Mouse (Mus musculus) hindbrain, embryonic 14.5 days (tissue): ENCODE data around the gene Krtcap3. TPM values are rescaled to one million over a fixed set of nuclear protein-coding genes. Genes with fewer than 3 reads are reported as not detected.

Source experiments
- ATAC-seq: fragments of 200-750 bp; cut with Nextera tagmentation; 2 replicates; pipeline ENCODE4 v1.8.0; 2017; ENCODE audit warnings: moderate number of reproducible peaks, mild to moderate bottlenecking, moderate TSS enrichment, moderate library complexity; ENCODE audit not compliant: low FRiP score
- DNase-seq: peaks from one replicate; pipeline ENCODE4 v3.0.0-alpha.2; 2015; ENCODE audit warnings: low spot score
- H3K27ac ChIP-seq: fragments of 300-500 bp; sonication (generic); 2 replicates; pipeline ENCODE4 v1.5.1; 2014; ENCODE audit warnings: mild to moderate bottlenecking, moderate library complexity
- H3K27me3 ChIP-seq: fragments of 300-500 bp; sonication (generic); 2 replicates; pipeline ENCODE4 v1.6.1; 2014; ENCODE audit warnings: mild to moderate bottlenecking, low read length, mixed read lengths; ENCODE audit not compliant: control insufficient read depth, insufficient read depth
- H3K36me3 ChIP-seq: fragments of 300-500 bp; sonication (generic); replicated peaks from 2 replicates; pipeline ENCODE4 v1.6.1; 2014; ENCODE audit not compliant: control insufficient read depth, insufficient read depth
- H3K4me1 ChIP-seq: fragments of 300-500 bp; sonication (generic); replicated peaks from 2 replicates; pipeline ENCODE4 v1.6.1; 2014; ENCODE audit warnings: antibody characterized with exemption, low read length, mixed read lengths; ENCODE audit not compliant: control insufficient read depth, insufficient read depth
- H3K4me2 ChIP-seq: fragments of 300-500 bp; sonication (generic); replicated peaks from 2 replicates; pipeline ENCODE4 v1.6.1; 2014; ENCODE audit warnings: mild to moderate bottlenecking, moderate library complexity
- H3K4me3 ChIP-seq: fragments of 300-500 bp; sonication (generic); replicated peaks from 2 replicates; pipeline ENCODE4 v1.5.1; 2014; ENCODE audit warnings: mild to moderate bottlenecking, low read length
- H3K9ac ChIP-seq: fragments of 300-500 bp; sonication (generic); 2 replicates; pipeline ENCODE4 v1.6.1; 2014
- H3K9me3 ChIP-seq: fragments of 300-500 bp; sonication (generic); 2 replicates; pipeline ENCODE4 v1.6.1; 2016; ENCODE audit warnings: low read length; ENCODE audit not compliant: control insufficient read depth
- WGBS: fragments of 180-500 bp; shearing (Covaris S2); extraction: QIAGEN DNeasy Blood & Tissue Kit; methylation state at CpG from one replicate; pipeline ENCODE4 v1.1.7; 2014; 5-methylcytosine and 5-hydroxymethylcytosine counted together
- polyA plus RNA-seq: library from polyadenylated mRNA; unstranded; fragments of >200 nt; fragmentation: Nextera tagmentation; extraction: Ambion mirVana; gene quantifications from 2 replicates; pipeline ENCODE4 v1.2.1, GENCODE M21; 2014

The Krtcap3 gene
- polyA plus RNA-seq, 1 experiment from 2014 or later: 2.9 TPM

DNA sequence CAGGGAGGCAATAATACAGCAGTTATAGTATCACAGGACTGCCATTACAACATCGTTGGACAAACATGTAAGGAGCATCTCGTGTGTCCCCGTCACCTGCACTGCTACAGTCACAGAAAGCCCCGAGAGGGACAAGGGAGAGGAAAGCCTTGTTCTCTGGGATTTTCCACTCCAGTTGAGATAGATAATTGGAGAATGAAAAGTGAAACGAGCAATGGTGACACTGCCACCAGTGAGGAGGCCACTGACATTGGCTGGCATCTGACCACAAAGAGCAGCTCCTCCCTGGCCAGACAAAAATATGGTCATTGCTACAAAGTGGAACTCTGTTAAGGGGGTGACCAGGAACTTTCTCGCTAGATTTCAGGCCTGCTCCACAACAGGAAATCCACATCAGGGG is 16.2 kb downstream of the Krtcap3 start:
- no peak for ATAC-seq

DNA sequence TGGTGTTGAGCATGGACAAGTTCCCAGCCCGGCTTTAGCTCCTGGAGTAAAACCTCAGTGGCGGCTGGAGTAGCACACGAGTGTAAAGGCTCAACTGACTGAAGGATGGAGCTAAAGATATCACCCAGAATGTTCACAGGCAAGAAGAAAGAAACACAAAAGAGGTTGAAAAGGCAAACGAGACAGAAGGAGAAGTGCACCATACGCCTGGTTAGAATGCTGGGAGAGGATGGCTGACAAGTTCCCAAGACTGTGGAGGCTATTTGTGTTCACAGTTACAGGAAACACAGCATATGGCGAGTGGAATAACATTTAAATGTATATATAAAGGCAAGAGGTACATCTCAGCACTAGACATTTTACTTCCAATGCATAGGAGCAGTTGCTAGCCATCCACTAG is 21.5 kb downstream of the Krtcap3 start:
- 89% methylated on average over 6 of the region's 6 CpGs for WGBS
- Histone ChIP-seq H3K36me3 (peaks cover 93% of the 10 kb centered on the region), H3K9me3 (no peaks in the 10 kb centered on the region)

More for the DNA sequence above, 16.2 kb downstream of the Krtcap3 start:
- WGBS: 56% methylated on average over 6 of the region's 6 CpGs
- H3K27me3 ChIP-seq: no peaks in the 10 kb centered on the region
- peaks cover 94% of the 10 kb centered on the region for H3K36me3 ChIP-seq
- H3K9me3 ChIP-seq: no peaks in the 10 kb centered on the region
- H3K4me3 ChIP-seq: no peak overlapping the region
- no peak overlapping the region for H3K27ac ChIP-seq
- no peak overlapping the region for H3K4me2 ChIP-seq
- no peak overlapping the region for H3K9ac ChIP-seq
- no peaks in the 10 kb centered on the region for H3K4me1 ChIP-seq
- DNase-seq: no peak

DNA sequence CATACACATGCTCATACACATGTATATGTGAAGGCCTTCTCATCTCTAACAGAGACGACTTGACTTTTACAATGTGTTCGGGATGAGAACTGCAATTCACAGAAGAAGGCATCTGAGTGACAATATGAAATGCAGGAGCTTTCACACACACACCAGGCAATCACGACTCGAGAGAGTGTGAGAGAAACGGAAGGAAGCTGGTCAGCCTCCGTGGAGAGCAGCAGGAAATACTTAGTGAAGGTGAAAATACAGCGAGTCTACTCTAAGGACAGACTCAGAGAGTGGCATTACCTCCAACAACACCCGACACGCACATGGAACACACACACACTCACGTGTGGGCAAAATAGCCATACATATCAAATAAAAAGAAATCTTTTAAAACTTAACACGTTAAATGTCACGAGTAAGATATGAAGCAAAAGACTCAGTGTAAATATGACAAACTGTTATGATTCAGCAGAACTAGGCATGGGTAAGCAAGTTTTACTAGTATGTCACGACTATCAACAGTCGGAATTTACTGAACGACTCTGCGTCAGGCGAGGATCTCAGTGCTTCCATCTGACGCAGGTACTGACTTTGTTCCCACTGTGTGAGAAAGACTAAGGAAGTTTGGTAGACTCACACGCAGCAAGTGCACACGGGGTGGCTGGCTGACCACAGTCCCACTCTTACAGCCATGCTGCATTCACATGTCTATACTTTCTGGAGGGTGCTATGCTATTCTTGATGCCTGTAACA is 27.9 kb downstream of the Krtcap3 start:
- Histone ChIP-seq H3K4me1 (no peaks in the 10 kb centered on the region), H3K9ac (no peak overlapping the region), H3K36me3 (peaks cover 98% of the 10 kb centered on the region), H3K27ac (no peak overlapping the region), H3K4me2 (no peak overlapping the region), H3K9me3 (no peaks in the 10 kb centered on the region), H3K4me3 (no peak overlapping the region), H3K27me3 (no peaks in the 10 kb centered on the region)
- 89% methylated on average over 20 of the region's 20 CpGs for WGBS
- DNase-seq (no peak), ATAC-seq (no peak)

More for the DNA sequence above, 21.5 kb downstream of the Krtcap3 start:
- Histone ChIP-seq H3K27ac (no peak overlapping the region), H3K4me1 (no peaks in the 10 kb centered on the region), H3K27me3 (no peaks in the 10 kb centered on the region), H3K4me2 (no peak overlapping the region), H3K9ac (no peak overlapping the region), H3K4me3 (no peak overlapping the region)
- DNase-seq (no peak), ATAC-seq (no peak)

DNA sequence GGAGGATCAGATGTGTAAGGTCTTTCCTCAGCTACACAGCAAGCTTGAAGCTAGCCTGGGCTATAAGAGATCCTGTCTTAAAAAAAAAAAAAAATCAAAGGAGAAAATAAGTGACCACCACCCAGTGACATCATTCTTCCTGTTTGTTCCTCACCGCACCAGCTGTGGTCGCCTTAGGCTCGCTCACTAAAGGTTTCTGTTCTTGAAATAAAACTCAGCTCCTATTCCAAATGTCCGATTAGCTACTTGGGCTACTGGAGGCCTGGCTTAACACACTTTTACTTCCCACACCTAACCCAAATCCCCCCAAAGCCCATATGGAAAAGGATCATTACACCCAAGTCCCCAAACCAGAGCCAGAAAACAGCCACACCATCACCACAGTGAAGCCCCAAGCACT is 36.7 kb downstream of the Krtcap3 start:
- peaks cover 47% of the 10 kb centered on the region for H3K36me3 ChIP-seq
- ATAC-seq (no peak), DNase-seq (no peak)
- H3K9ac ChIP-seq: no peak overlapping the region
- no peaks in the 10 kb centered on the region for H3K9me3 ChIP-seq
- H3K27me3 ChIP-seq: no peaks in the 10 kb centered on the region
- H3K27ac ChIP-seq: no peak overlapping the region
- H3K4me1 ChIP-seq: peaks cover 14% of the 10 kb centered on the region
- H3K4me3 ChIP-seq: no peak overlapping the region
- no peak overlapping the region for H3K4me2 ChIP-seq
- 81% methylated on average over 4 of the region's 4 CpGs for WGBS

DNA sequence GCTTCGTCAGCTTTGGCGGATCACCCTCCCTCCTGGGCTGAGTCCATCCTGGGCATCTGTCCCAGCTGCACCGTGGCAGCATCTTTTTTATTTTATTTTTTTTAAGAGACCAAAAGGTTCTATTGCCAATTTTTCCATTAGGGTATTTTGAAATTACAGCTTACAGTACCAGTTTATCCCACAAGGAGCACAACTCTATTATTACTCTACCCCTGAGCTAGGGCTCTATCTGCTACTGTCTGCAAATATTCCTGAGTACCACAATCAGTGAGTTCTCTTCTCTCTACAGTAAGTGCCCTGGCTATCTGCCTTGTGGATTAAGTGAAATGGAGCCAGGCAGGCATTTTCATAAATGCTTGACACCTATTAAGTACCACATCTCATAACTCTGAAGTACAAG is 37.2 kb downstream of the Krtcap3 start:
- no peaks in the 10 kb centered on the region for H3K27me3 ChIP-seq
- H3K27ac ChIP-seq: no peak overlapping the region
- no peak overlapping the region for H3K9ac ChIP-seq
- no peak for DNase-seq
- H3K4me3 ChIP-seq: no peak overlapping the region
- H3K36me3 ChIP-seq: peaks cover 47% of the 10 kb centered on the region
- H3K4me1 ChIP-seq: peaks cover 16% of the 10 kb centered on the region
- ATAC-seq: no peak
- no peaks in the 10 kb centered on the region for H3K9me3 ChIP-seq
- 74% methylated on average over 3 of the region's 3 CpGs for WGBS
- no peak overlapping the region for H3K4me2 ChIP-seq

DNA sequence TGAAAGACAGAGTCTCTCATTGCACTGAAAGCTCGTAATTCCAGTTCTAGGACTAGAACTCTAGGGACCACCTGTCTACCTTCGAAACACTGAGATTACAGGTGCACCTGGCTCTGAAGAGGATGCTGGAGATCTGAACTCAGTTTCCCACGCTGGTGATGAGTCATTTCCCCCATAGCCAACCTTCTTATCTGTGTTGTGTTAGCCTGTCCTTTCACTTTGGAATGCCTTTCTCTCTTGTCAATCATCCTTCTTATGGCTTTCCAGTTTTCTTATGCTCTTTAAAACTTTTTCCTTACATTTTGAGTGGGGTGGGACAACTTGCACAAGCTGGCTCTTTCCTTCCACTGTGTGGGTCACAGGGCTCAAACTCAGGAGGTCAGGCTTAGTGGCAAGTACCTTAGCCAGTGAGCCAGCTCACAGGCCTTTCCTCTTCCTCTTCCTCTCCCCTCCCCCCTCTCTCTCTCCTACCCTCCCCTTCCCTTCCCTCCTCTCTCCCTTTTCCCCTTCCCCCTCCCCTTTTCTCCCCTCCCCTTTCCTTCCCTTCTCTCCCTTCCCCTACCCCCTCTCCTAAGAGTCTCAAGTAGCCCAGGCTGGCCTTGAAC is 38.2 kb downstream of the Krtcap3 start:
- WGBS: 87% methylated on average over 3 of the region's 3 CpGs
- Histone ChIP-seq H3K4me1 (peaks cover 26% of the 10 kb centered on the region), H3K4me2 (peak overlapping the region; percentile 72; the same call in 1 of the 2 replicates), H3K27ac (no peak overlapping the region), H3K27me3 (no peaks in the 10 kb centered on the region), H3K9ac (no peak overlapping the region), H3K36me3 (peaks cover 41% of the 10 kb centered on the region), H3K9me3 (no peaks in the 10 kb centered on the region), H3K4me3 (no peak overlapping the region)
- no peak for DNase-seq
- ATAC-seq: no peak

DNA sequence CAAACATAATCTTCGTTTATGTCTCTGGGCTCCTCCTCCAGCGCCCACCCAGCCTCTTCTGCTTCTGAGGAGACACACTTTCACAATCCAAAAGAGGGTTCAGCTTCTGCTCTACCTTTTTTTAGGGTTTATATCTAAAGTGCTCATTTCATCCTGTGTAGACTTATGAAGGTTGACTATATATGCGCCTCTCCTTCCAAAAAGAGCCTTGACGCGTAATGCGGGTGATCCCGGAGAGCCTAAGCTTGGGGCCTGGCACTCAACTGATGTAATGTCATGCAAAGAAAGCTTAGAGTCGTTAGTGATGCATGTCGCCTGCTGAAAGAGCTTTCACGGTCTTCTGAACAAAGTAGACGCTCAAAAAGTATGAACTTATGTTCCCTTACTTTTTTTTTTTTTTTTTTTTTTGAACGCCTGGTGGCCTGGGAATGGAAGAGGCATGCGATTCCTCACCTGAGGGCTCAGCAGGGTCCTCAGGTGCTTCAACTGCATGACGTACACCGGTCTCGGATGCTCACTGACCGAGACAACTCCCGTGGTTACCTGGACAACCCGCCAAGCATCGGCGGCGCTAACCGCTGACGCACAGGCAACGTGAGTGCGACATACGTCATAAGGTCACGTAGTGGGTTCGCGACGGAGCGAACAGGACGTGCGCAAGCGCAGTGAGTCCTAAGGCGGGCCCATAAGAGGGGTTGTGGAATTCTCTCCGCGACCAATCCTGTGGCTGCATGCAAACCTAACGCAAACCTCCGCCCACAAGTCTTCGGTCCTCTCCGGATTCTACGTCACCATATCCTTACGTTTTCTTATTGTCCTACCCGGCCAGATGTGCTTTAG is 39.2 kb downstream of the Krtcap3 start, which contains the start of gene Ift172:
Gene Ift172 (minus strand): TSS at position 596 of the 840 bp plus-strand sequence.
- peak within 1 kb of the TSS; percentile 72 for H3K4me2 ChIP-seq
- peak within 1 kb of the TSS; percentile 46 for H3K4me3 ChIP-seq
- WGBS: 2% methylated on average over 45 of the region's 45 CpGs
- peaks cover 30% of the 10 kb centered on the region for H3K4me1 ChIP-seq
- peaks cover 31% of the 10 kb centered on the region for H3K36me3 ChIP-seq
- DNase-seq (peak; percentile 99), ATAC-seq (peak; percentile 93)
- H3K27ac ChIP-seq: peak within 1 kb of the TSS; percentile 90
- peak within 1 kb of the TSS; percentile 62 for H3K9ac ChIP-seq
- no peaks in the 10 kb centered on the region for H3K9me3 ChIP-seq
- no peaks in the 10 kb centered on the region for H3K27me3 ChIP-seq

DNA sequence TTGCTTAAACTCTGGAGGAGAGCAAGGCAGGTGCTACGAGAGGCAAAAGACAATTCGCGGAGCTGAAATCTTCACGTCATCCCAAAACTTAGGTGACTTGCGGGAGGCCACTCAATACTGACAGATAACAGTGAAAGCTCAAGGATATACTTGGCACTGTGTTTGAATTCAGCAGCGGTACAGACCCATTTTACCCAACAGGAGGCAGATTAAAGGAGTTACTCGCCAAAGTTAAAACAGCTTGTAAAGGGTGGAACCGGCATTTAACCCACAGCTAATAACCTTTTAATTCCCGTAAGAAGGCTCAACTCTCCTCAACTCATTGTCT is 39.8 kb downstream of the Krtcap3 start:
- ATAC-seq (no peak; the same call in 1 of the 2 replicates), DNase-seq (no peak)
- Histone ChIP-seq H3K27me3 (no peaks in the 10 kb centered on the region), H3K27ac (peak overlapping the region; percentile 90), H3K9me3 (no peaks in the 10 kb centered on the region), H3K4me3 (peak overlapping the region; percentile 46), H3K36me3 (peaks cover 25% of the 10 kb centered on the region), H3K4me2 (peak overlapping the region; percentile 72), H3K4me1 (peaks cover 30% of the 10 kb centered on the region), H3K9ac (peak overlapping the region; percentile 62)
- WGBS: 2% methylated on average over 9 of the region's 9 CpGs

DNA sequence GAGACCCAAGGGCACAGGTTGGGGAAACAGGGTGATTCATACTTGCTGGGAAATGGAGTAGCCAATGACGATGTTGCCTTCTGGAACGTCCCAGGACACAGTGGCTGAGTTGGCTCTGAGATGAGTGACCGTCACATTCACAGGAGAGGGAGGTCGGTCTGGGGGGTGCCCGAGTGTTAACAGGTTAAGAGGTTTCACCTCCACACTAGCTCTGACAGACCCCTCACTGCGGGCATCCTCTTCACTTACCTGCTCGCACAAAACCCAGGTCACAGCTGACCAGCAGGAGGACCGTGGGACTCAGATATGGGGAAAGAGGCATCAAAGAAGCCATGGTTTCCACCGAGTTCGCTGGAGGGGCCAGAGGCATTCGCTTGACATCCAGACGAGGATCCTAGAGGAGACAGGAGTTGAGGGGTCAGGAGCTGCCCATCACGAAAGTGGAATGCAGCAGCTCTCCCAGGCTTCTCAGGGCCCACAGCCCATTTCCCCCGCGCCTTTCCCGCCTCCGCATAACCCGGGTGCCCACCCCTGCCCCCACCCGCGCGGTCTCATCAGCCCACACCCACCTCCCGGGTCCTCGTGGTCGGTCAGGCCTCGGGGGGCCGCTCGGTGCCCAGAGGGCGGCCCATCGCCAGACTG is 43.6 kb downstream of the Krtcap3 start:
- peaks cover 20% of the 10 kb centered on the region for H3K36me3 ChIP-seq
- DNase-seq (no peak), ATAC-seq (no peak; the same call in 1 of the 2 replicates)
- peak overlapping the region; percentile 97 for H3K9ac ChIP-seq
- H3K4me1 ChIP-seq: peaks cover 28% of the 10 kb centered on the region
- WGBS: 8% methylated on average over 19 of the region's 29 CpGs
- peak overlapping the region; percentile 84 for H3K27ac ChIP-seq
- no peaks in the 10 kb centered on the region for H3K9me3 ChIP-seq
- H3K4me2 ChIP-seq: peak overlapping the region; percentile 94
- peak overlapping the region; percentile 81 for H3K4me3 ChIP-seq
- no peaks in the 10 kb centered on the region for H3K27me3 ChIP-seq
